Mouse (Mus musculus): ENCODE results near the gene Ankrd9. TPM values are rescaled to one million over a fixed set of nuclear protein-coding genes. Genes with fewer than 3 reads are reported as not detected.

Ankrd9 gene
- polyA plus RNA-seq, 1 experiment from 2014 or later: 22.7 TPM

DNA sequence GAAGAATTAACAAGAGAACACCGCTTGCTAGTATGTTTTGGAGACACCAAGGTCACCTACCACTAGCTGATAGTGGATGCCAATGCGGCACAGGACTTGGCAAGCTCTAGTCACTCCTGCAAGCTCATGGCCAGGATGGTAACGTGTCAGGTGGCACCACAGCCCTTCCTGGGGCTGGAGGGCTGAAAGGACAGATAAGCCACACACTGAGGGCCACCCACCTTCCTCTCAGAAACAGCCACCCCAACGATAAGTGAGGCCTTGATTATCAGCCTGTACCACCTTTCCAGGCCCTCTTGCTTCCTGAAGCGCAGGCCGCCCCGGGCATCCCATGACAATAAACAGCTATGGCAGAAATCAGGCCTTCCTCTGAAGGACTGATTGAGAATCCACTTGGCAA lies 4.5 kb downstream of the Ankrd9 start:
- 89% methylated on average over 7 of the region's 7 CpGs for WGBS
- peak; percentile 5; the same call in 1 of the 2 replicates for ATAC-seq
- H3K9me3 ChIP-seq: no peaks in the 10 kb centered on the region
- H3K4me2 ChIP-seq (replicated peaks): no peak overlapping the region
- peaks cover 11% of the 10 kb centered on the region for H3K4me1 ChIP-seq (replicated peaks)
- no peak overlapping the region for H3K9ac ChIP-seq
- H3K36me3 ChIP-seq: peaks cover 16% of the 10 kb centered on the region
- H3K27me3 ChIP-seq (replicated peaks): no peaks in the 10 kb centered on the region
- H3K4me3 ChIP-seq (replicated peaks): no peak overlapping the region
- H3K27ac ChIP-seq: no peak overlapping the region

DNA sequence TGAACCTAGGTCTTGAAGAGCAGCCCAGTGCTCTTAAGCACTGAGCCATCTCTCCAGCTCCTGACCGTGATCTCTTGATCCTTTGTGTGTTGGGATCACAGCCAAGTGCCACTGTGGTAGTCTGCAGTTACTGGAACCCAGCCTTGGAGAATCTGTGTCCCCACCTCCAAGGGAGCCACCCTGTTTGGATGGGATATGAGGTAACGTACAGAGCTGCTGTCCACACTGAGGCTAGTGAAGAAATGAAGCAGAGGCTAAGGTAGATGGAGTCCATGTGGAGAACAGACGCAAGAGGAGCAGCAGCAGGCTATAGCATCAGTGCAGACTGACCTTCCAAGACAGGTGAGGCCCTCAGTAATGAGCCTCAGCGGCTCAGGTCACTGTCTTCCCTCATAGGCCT lies 5.0 kb downstream of the Ankrd9 start:
- 88% methylated on average over 4 of the region's 4 CpGs for WGBS
- no peak overlapping the region for H3K4me2 ChIP-seq (replicated peaks)
- no peaks in the 10 kb centered on the region for H3K27me3 ChIP-seq (replicated peaks)
- H3K27ac ChIP-seq: no peak overlapping the region
- peaks cover 16% of the 10 kb centered on the region for H3K36me3 ChIP-seq
- ATAC-seq: no peak
- peaks cover 10% of the 10 kb centered on the region for H3K4me1 ChIP-seq (replicated peaks)
- H3K9ac ChIP-seq: no peak overlapping the region
- no peaks in the 10 kb centered on the region for H3K9me3 ChIP-seq
- no peak overlapping the region for H3K4me3 ChIP-seq (replicated peaks)

DNA sequence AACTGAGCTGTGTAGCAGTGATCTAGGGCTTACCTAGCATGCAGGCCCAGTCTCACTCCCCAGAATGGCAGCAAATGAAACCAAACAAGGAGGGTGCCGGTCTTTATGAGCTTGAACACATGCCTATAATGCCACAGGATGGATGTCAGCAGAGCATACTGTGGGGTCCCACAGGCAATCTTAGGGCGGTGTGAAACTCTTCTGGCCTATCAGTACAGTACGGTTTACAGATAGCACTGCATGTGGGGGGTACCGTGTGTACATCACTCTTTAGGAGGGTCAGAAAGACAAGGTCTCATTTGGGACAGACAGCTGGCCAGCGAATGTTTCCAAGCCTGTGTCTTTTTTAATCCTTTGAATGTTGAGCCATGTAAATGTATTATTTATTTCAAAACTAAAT lies 6.9 kb downstream of the Ankrd9 start:
- Histone ChIP-seq H3K27ac (no peak overlapping the region), H3K4me2 (replicated peaks) (no peak overlapping the region), H3K9ac (no peak overlapping the region), H3K4me3 (replicated peaks) (no peak overlapping the region), H3K9me3 (no peaks in the 10 kb centered on the region), H3K36me3 (peaks cover 17% of the 10 kb centered on the region), H3K27me3 (replicated peaks) (no peaks in the 10 kb centered on the region), H3K4me1 (replicated peaks) (0 out of 2 replicates have a peak, but pooled peaks cover 2% of the 10 kb centered on the region)
- ATAC-seq: no peak
- WGBS: 95% methylated on average over 5 of the region's 5 CpGs

DNA sequence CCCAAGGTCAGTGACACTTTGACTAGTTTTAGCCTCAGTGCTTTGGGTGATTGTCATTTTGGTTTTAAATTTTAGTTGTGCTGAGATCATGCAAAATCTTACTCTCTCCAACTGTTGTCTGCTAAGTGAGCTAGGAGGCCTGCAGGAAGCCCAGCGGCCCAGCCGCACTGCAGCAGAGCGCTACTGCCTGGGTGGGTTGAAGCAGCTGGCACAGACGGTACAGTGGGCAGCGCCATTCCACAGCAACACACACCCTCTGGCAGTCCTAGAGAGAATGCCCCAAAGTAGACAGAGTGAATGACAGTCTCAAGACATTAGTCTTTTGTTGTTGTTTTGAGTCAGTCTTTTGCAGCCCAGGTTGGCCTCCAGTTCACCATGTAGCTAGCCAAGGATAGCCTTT lies 8.4 kb downstream of the Ankrd9 start:
- ATAC-seq: no peak
- H3K9me3 ChIP-seq: no peaks in the 10 kb centered on the region
- no peaks in the 10 kb centered on the region for H3K27me3 ChIP-seq (replicated peaks)
- H3K4me1 ChIP-seq (replicated peaks): no peaks in the 10 kb centered on the region
- H3K27ac ChIP-seq: no peak overlapping the region
- H3K4me3 ChIP-seq (replicated peaks): no peak overlapping the region
- WGBS: 95% methylated on average over 5 of the region's 5 CpGs
- H3K4me2 ChIP-seq (replicated peaks): no peak overlapping the region
- peaks cover 9% of the 10 kb centered on the region for H3K36me3 ChIP-seq
- no peak overlapping the region for H3K9ac ChIP-seq

DNA sequence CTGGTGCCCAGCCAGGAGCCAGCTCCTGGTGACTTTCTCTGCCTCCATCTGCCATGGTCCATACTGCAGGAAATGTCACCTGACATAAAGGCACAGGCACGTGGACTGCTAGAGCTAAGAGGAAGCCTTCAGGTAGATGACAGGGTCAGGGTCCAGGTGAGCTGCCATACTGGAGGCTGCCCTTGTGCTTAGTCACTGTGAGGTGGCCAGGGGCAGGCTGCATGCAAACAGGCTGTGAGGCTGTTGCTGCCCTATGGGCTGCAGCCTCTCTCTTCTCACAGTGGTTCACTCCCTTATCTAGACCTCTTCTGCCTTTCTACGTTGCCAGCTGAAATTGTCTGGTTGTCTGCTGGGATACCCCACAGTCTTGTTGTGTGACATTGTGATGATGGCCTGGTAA lies 11.7 kb downstream of the Ankrd9 start:
- Histone ChIP-seq H3K9ac (no peak overlapping the region), H3K9me3 (no peaks in the 10 kb centered on the region), H3K4me2 (replicated peaks) (no peak overlapping the region), H3K27ac (no peak overlapping the region), H3K36me3 (peaks cover 5% of the 10 kb centered on the region), H3K4me1 (replicated peaks) (no peaks in the 10 kb centered on the region), H3K27me3 (replicated peaks) (no peaks in the 10 kb centered on the region), H3K4me3 (replicated peaks) (no peak overlapping the region)
- ATAC-seq: peak; percentile 41; the same call in 1 of the 2 replicates
- WGBS: 81% methylated on average over 2 of the region's 2 CpGs

DNA sequence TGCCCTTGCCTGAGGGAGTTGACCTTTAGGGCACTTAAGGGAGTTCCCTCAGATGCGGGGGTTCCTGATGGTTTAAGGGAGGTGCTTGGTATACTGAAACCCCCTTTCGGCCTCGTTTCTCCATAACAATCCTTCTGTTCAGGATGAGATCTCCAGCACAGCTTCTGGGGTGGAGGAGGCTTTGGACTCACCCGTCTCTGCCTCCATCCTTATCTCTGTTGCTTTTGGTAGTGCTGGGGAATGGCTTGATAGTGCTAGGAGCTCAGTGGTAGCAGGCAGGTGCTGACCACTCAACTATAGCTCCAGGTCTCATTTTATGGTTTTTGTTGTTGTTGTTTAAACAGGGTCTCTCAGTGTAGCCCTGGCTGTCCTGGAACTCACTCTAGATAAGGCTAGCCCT lies 12.8 kb downstream of the Ankrd9 start:
- peaks cover 5% of the 10 kb centered on the region for H3K36me3 ChIP-seq
- H3K27ac ChIP-seq: no peak overlapping the region
- ATAC-seq: no peak
- no peak overlapping the region for H3K9ac ChIP-seq
- no peak overlapping the region for H3K4me3 ChIP-seq (replicated peaks)
- H3K4me2 ChIP-seq (replicated peaks): no peak overlapping the region
- no peaks in the 10 kb centered on the region for H3K27me3 ChIP-seq (replicated peaks)
- WGBS: 87% methylated on average over 4 of the region's 4 CpGs
- no peaks in the 10 kb centered on the region for H3K4me1 ChIP-seq (replicated peaks)
- H3K9me3 ChIP-seq: no peaks in the 10 kb centered on the region

DNA sequence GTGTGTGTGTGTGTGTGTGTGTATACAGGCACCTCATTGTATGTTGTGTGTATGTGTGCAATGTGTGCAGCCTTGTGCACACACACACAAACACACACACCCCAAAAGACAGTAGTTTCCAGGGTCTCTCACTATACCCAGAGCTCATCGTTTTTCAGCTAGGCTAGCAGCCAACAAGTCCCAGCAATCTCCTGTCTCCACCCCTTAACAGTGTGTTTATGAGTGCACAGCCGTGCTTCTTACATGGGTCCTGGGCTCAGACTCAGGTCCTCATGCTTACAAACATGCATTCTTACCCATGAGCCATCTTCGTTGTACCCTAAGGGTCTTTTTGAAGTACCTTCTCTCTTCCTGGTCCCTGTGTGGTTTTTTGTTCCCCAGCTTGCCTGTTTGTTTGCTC lies 13.3 kb downstream of the Ankrd9 start:
- H3K4me3 ChIP-seq (replicated peaks): no peak overlapping the region
- H3K9ac ChIP-seq: no peak overlapping the region
- ATAC-seq: no peak
- H3K27ac ChIP-seq: no peak overlapping the region
- no peak overlapping the region for H3K4me2 ChIP-seq (replicated peaks)
- H3K4me1 ChIP-seq (replicated peaks): no peaks in the 10 kb centered on the region
- 53% methylated on average over 3 of the region's 3 CpGs for WGBS
- H3K9me3 ChIP-seq: no peaks in the 10 kb centered on the region
- H3K27me3 ChIP-seq (replicated peaks): no peaks in the 10 kb centered on the region
- peaks cover 5% of the 10 kb centered on the region for H3K36me3 ChIP-seq

DNA sequence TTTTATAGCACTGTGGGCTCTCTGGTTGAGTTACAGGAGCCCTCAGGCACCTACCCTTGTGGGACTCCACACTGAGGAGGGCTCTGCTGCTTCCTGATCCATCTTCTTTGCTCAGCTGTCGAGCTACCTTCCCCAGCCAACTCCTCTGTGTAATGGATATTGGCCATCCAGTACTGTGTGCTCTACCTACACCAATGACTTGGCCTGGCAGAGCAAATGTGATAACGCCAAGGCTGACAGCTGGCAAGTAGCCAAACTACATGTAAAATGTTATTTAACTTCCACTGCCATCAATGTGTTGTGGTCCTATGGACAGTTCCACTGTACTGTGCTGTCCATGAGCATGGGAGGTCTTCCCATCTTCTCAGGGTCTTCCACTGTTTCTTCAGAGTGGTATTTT lies 16.9 kb downstream of the Ankrd9 start:
- Histone ChIP-seq H3K27ac (no peak overlapping the region), H3K4me1 (replicated peaks) (no peaks in the 10 kb centered on the region), H3K9me3 (no peaks in the 10 kb centered on the region), H3K4me3 (replicated peaks) (no peak overlapping the region), H3K4me2 (replicated peaks) (no peak overlapping the region), H3K9ac (no peak overlapping the region), H3K27me3 (replicated peaks) (no peaks in the 10 kb centered on the region), H3K36me3 (no peaks in the 10 kb centered on the region)
- 60% methylated on average over 2 of the region's 2 CpGs for WGBS
- no peak for ATAC-seq

DNA sequence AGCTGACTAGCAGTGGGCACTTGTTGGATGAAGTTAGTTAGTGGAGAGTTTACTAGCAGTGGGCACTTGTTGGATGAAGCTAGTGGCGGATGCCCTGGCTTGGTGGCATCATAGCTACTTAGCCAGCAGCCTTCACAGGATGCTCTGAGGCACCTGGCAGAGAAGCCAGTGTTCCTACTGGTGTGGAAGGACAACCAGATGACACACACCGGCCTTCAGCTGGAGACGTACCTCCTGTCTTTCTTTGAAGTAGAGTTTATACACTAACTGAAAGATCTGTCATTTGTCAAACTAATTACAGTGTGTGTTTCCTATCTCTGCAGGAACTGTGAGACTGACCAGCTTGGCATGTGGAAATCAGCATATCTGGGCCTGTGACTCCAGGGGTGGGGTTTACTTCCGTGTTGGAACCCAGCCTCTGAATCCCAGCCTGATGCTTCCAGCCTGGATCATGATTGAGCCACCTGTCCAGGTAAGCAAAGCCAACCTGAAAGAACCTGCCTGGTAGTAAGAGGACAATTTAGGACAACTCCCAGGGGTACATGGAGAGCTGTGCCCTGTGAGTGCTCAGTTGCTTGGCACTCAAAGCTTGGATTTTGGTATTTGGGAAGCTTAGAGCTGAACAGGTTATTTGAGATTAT lies 24.4 kb downstream of the Ankrd9 start:
- no peak for ATAC-seq
- Histone ChIP-seq H3K4me1 (replicated peaks) (no peaks in the 10 kb centered on the region), H3K27me3 (replicated peaks) (no peaks in the 10 kb centered on the region), H3K9me3 (no peaks in the 10 kb centered on the region), H3K4me3 (replicated peaks) (no peak overlapping the region), H3K27ac (no peak overlapping the region), H3K36me3 (no peaks in the 10 kb centered on the region), H3K4me2 (replicated peaks) (no peak overlapping the region), H3K9ac (no peak overlapping the region)
- WGBS: 63% methylated on average over 4 of the region's 4 CpGs

DNA sequence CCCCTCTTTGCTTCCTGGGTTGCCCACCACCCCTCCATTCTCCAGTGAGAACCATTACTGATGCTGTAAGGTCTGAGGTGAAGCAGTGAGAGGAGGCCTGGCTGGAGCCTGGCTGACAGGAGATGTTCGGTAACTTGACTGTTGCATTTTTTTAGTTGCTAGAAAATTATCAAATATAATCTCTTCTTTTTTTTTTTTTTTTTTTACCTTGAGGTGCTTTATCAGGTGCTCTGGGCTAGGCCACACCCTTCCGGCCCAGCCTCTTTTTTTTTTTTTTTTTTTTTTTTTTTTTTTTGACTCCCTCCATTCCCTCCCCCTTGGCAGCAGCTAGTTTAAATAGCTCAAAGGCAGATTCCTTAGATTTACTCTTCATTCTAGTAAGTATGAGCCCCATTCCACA lies 24.9 kb downstream of the Ankrd9 start:
- H3K4me1 ChIP-seq (replicated peaks): no peaks in the 10 kb centered on the region
- no peak overlapping the region for H3K9ac ChIP-seq
- no peak overlapping the region for H3K4me2 ChIP-seq (replicated peaks)
- H3K27me3 ChIP-seq (replicated peaks): no peaks in the 10 kb centered on the region
- H3K9me3 ChIP-seq: no peaks in the 10 kb centered on the region
- ATAC-seq: no peak
- 84% methylated on average over 2 of the region's 2 CpGs for WGBS
- H3K36me3 ChIP-seq: no peaks in the 10 kb centered on the region
- no peak overlapping the region for H3K27ac ChIP-seq
- H3K4me3 ChIP-seq (replicated peaks): no peak overlapping the region

DNA sequence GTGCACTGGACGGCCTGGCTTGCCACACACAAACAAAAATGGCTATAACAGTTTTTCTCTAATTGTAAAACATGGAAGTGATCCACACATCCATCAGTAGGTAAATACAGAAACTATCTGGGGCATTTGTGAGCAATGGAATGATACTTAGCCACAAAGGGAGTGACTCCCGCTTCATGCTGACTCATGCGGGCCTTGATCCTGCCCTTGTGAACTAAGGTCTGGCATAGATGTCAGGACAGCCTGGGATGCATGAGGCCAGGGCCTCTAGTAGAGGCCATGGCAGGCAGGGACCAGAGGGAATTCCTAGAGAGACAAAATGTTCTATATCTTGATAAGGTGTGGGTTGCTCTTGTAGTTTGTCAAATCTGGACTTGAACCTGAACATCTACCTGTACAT lies 25.4 kb downstream of the Ankrd9 start:
- no peak overlapping the region for H3K9ac ChIP-seq
- WGBS: 87% methylated on average over 3 of the region's 3 CpGs
- 0 out of 2 replicates have a peak, but pooled peaks have one; percentile 23 for ATAC-seq
- no peaks in the 10 kb centered on the region for H3K36me3 ChIP-seq
- no peaks in the 10 kb centered on the region for H3K9me3 ChIP-seq
- H3K27ac ChIP-seq: no peak overlapping the region
- H3K4me1 ChIP-seq (replicated peaks): no peaks in the 10 kb centered on the region
- H3K4me2 ChIP-seq (replicated peaks): no peak overlapping the region
- no peaks in the 10 kb centered on the region for H3K27me3 ChIP-seq (replicated peaks)
- no peak overlapping the region for H3K4me3 ChIP-seq (replicated peaks)

DNA sequence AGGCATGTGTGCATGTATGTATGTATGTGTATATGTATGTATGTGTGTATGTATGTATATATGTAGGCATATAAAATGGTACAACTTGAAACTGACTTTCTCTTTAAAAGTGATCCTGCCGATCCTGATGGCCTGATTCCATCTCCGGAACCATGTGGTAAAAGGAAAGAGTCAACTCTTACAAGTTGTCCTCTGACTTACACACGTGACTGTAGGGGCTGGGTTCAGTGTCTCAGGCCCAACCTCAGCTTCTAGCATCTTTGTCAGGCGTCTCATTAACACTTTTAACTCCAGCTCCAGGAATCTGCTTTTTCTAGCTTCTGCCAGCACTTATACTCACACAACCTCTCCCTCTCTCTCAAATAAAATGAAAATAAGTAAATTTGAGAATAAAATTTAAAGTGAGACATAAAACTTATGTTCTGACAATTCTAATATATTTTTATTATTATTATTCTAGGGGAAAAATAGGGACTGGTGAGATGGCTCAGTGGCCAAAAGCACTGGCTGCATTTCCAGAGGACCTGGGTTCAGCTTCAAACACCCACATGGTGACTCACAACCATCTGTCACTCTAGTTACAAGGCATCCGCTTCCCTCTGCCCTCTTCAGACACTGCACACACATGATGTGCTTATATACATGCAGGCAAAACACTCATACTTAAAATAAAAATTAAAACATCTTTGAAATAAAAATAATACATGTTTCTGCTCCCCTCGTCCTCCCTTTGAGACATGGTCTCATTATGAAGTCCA lies 26.0 kb downstream of the Ankrd9 start:
- Histone ChIP-seq H3K4me3 (replicated peaks) (no peak overlapping the region), H3K4me1 (replicated peaks) (no peaks in the 10 kb centered on the region), H3K9me3 (no peaks in the 10 kb centered on the region), H3K36me3 (no peaks in the 10 kb centered on the region), H3K9ac (no peak overlapping the region), H3K4me2 (replicated peaks) (no peak overlapping the region), H3K27ac (no peak overlapping the region), H3K27me3 (replicated peaks) (no peaks in the 10 kb centered on the region)
- WGBS: 82% methylated on average over 6 of the region's 6 CpGs
- ATAC-seq: no peak

DNA sequence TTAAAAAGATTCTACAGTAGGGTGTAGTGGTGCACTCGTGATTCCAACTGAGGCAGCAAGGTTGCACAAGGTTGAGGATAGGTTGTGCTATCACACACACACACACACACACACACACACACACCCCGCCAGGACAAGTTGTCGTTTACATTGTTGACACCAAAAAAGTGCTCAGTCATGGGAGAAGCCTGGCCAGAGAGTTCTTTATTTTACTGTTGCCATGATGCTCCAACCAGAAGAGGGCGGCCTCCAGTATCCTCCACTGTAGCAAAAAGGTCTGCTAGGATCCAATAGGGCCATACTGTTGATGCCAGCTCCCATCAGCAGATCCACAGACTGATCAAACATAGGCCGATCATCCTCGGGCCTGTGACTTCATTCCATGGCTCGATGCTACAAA lies 27.6 kb downstream of the Ankrd9 start:
- H3K4me1 ChIP-seq (replicated peaks): no peaks in the 10 kb centered on the region
- no peaks in the 10 kb centered on the region; the same call in 1 of the 2 replicates for H3K36me3 ChIP-seq
- ATAC-seq: no peak
- H3K9me3 ChIP-seq: no peaks in the 10 kb centered on the region
- H3K9ac ChIP-seq: no peak overlapping the region
- H3K27me3 ChIP-seq (replicated peaks): no peaks in the 10 kb centered on the region
- 80% methylated on average over 7 of the region's 7 CpGs for WGBS
- no peak overlapping the region for H3K4me3 ChIP-seq (replicated peaks)
- no peak overlapping the region for H3K4me2 ChIP-seq (replicated peaks)
- H3K27ac ChIP-seq: no peak overlapping the region
